Comparison of ENCODE assay signal across 8 mouse cellular contexts in the genomic region with DNA sequence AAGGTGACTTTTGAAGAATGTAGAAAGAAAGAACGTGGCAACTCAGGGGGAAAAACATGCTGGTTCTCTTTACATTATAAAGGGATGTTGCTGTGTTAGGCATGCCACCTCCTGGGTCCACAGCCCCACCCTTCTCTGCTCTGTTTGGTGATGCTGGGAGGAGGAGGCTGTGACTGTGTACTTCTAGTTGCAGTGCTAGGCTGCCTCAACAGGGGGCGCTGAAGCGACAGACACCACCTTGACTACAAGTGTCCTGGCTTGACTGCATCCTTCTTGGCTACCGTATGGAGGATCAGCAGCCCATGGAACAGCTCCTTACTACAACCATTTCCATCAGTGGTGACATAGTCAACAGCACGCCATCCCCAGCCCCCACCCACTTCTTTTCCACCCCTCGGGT.
A peak's percentile ranks its signal among the peaks of the same experiment; 100 is the strongest.
DNase-seq lines count a peak whose midpoint lies in the region; ATAC-seq and TF ChIP-seq lines count a peak whose summit lies in the region.

No protein-coding gene starts in this region.

- intact Hi-C loops in heart, adult 2 months (cut with DNase I): no loop called here
- intact Hi-C loops in gastrocnemius, adult 2 months (cut with DNase I): loop anchor here (10.0 kb wide), 1 partner anchor 388 kb away; no protein-coding TSS in a partner anchor
- intact Hi-C loops in left cerebral cortex, postnatal 14 days (cut with DNase I): no loop called here

- DNase-seq in heart, adult 2 months: peak in 1 of 2 experiments; percentile 31
- DNase-seq in thymus, postnatal 14 days: peak; percentile 6
- no peak for DNase-seq in thymus, postnatal 36 days
- DNase-seq in gastrocnemius, adult 2 months: peak; percentile 54
- DNase-seq in left cerebral cortex, postnatal 14 days (ENCODE audit: low spot score in 2 of 2): peak; percentile 19 to 31
- no peak for DNase-seq in c-Kit-positive CD71-positive TER-119-positive erythroid progenitor cells, embryonic 14.5 days (ENCODE audit: low spot score)
- DNase-seq in midbrain, embryonic 14.5 days: no peak

- no peak overlapping the region for H3K9ac ChIP-seq in heart, adult 2 months (ENCODE audit: low read depth, low read length)
- H3K9ac ChIP-seq in heart, embryonic 11.5 days (ENCODE audit: low read depth, low read length): no peak overlapping the region
- no peak overlapping the region for H3K9ac ChIP-seq in midbrain, embryonic 14.5 days (replicated peaks; ENCODE audit: low read length)

- ATAC-seq in heart, embryonic 11.5 days (replicated peaks; ENCODE audit: insufficient number of reproducible peaks, low FRiP score, low TSS enrichment): no peak
- no peak for ATAC-seq in midbrain, embryonic 14.5 days (ENCODE audit: low FRiP score, low TSS enrichment)

- no peak for TF ChIP-seq POLR2A in heart, adult 2 months (IDR thresholded peaks at IDR 0.05; ENCODE audit: insufficient read depth, low read depth, low read length)

- H3K27ac ChIP-seq in heart, adult 2 months: no peak overlapping the region
- no peak overlapping the region for H3K27ac ChIP-seq in heart, embryonic 11.5 days (ENCODE audit: low read depth, low read length)
- no peak overlapping the region for H3K27ac ChIP-seq in gastrocnemius, adult 2 months
- H3K27ac ChIP-seq in midbrain, embryonic 14.5 days (replicated peaks; ENCODE audit: low read depth, low read length): no peak overlapping the region

- no peaks in the 10 kb centered on the region for H3K9me3 ChIP-seq in heart, embryonic 11.5 days (replicated peaks; ENCODE audit: control insufficient read depth, low read length)
- no peaks in the 10 kb centered on the region for H3K9me3 ChIP-seq in midbrain, embryonic 14.5 days (ENCODE audit: control insufficient read depth, low read length)

- no peaks in the 10 kb centered on the region for H3K27me3 ChIP-seq in heart, adult 2 months (ENCODE audit: control insufficient read depth, insufficient read depth, low read length)
- H3K27me3 ChIP-seq in heart, embryonic 11.5 days (ENCODE audit: control insufficient read depth, insufficient read depth, low read length): no peaks in the 10 kb centered on the region
- H3K27me3 ChIP-seq in midbrain, embryonic 14.5 days (ENCODE audit: control insufficient read depth, insufficient read depth, low read length): no peaks in the 10 kb centered on the region

- H3K4me2 ChIP-seq in heart, embryonic 11.5 days: no peak overlapping the region
- no peak overlapping the region for H3K4me2 ChIP-seq in midbrain, embryonic 14.5 days (ENCODE audit: low read length)

- no peaks in the 10 kb centered on the region for H3K79me2 ChIP-seq in heart, adult 2 months (replicated peaks; ENCODE audit: control insufficient read depth, insufficient read depth, low read length)

- TF ChIP-seq EP300 in heart, adult 2 months (IDR thresholded peaks at IDR 0.05; ENCODE audit: insufficient read depth, low read depth, low read length): no peak

- peak; percentile 56 for TF ChIP-seq CTCF in heart, adult 2 months (IDR thresholded peaks at IDR 0.05)
- peak; percentile 58 for TF ChIP-seq CTCF in gastrocnemius, adult 2 months (IDR thresholded peaks at IDR 0.05)

- H3K4me1 ChIP-seq in heart, adult 2 months (ENCODE audit: control insufficient read depth, insufficient read depth, low read length): no peaks in the 10 kb centered on the region
- no peaks in the 10 kb centered on the region for H3K4me1 ChIP-seq in heart, embryonic 11.5 days (ENCODE audit: control insufficient read depth, insufficient read depth, low read length)
- H3K4me1 ChIP-seq in midbrain, embryonic 14.5 days (ENCODE audit: control insufficient read depth, insufficient read depth, low read length): no peaks in the 10 kb centered on the region

- WGBS in heart, adult 2 months: 55% methylated on average over 6 of the region's 6 CpGs
- WGBS in heart, embryonic 11.5 days (ENCODE audit: insufficient replicate concordance): 57% methylated on average over 6 of the region's 6 CpGs
- 59% methylated on average over 6 of the region's 6 CpGs for WGBS in midbrain, embryonic 14.5 days

- H3K4me3 ChIP-seq in heart, adult 2 months: no peak overlapping the region
- H3K4me3 ChIP-seq in heart, embryonic 11.5 days (ENCODE audit: low read depth, low read length): no peak overlapping the region
- no peak overlapping the region for H3K4me3 ChIP-seq in gastrocnemius, adult 2 months
- no peak overlapping the region for H3K4me3 ChIP-seq in midbrain, embryonic 14.5 days (replicated peaks; ENCODE audit: low read depth, low read length)

- no peaks in the 10 kb centered on the region for H3K36me3 ChIP-seq in heart, adult 2 months (ENCODE audit: control insufficient read depth, insufficient read depth, low read length)
- H3K36me3 ChIP-seq in heart, embryonic 11.5 days (ENCODE audit: control insufficient read depth, insufficient read depth, low read length): no peaks in the 10 kb centered on the region
- H3K36me3 ChIP-seq in midbrain, embryonic 14.5 days (ENCODE audit: control insufficient read depth, insufficient read depth, low read length): no peaks in the 10 kb centered on the region

Comparison
In these comparisons a context has a peak if more than half of its experiments do, and no peak if none do; other contexts are left out.
1. DNase-seq: peak in thymus, postnatal 14 days (single experiment), gastrocnemius, adult 2 months (single experiment) and left cerebral cortex, postnatal 14 days (2 of 2); none in thymus, postnatal 36 days (0 of 2), c-Kit-positive CD71-positive TER-119-positive erythroid progenitor cells, embryonic 14.5 days (single experiment) and midbrain, embryonic 14.5 days (single experiment).